Mouse (Mus musculus): ENCODE results near the gene Anapc15-ps. TPM values are rescaled to one million over a fixed set of nuclear protein-coding genes. Genes with fewer than 3 reads are reported as not detected.

Gene Anapc15-ps
- polyA plus RNA-seq, 1 experiment from 2014 or later, result not detected

- DNase-seq (ENCODE audit: low spot score) (no peak), ATAC-seq (ENCODE audit: insufficient read depth, low FRiP score, low TSS enrichment) (no peak)
- Histone ChIP-seq H3K9ac (ENCODE audit: low read length) (no peak overlapping the region), H3K4me2 (ENCODE audit: low read depth) (no peak overlapping the region), H3K9me3 (ENCODE audit: control insufficient read depth, low read length) (no peaks in the 10 kb centered on the region), H3K4me3 (ENCODE audit: low read depth, low read length) (no peak overlapping the region), H3K27ac (ENCODE audit: low read depth, low read length) (no peak overlapping the region), H3K4me1 (ENCODE audit: control insufficient read depth, insufficient read depth, low read length) (no peaks in the 10 kb centered on the region), H3K27me3 (ENCODE audit: control insufficient read depth, insufficient read depth, low read length) (no peaks in the 10 kb centered on the region), H3K36me3 (ENCODE audit: control insufficient read depth, insufficient read depth, low read length) (no peaks in the 10 kb centered on the region)
- WGBS, result 89% methylated on average over 10 of the region's 10 CpGs
Observed at GRCm38 (mm10) chr10:95656236-95657225, 16.7 kb downstream of the Anapc15-ps start.

- DNase-seq (ENCODE audit: low spot score), result no peak
- H3K4me3 ChIP-seq (ENCODE audit: low read depth, low read length), result no peak overlapping the region
- H3K9me3 ChIP-seq (ENCODE audit: control insufficient read depth, low read length), result no peaks in the 10 kb centered on the region
- H3K27ac ChIP-seq (ENCODE audit: low read depth, low read length), result no peak overlapping the region
- WGBS, result 90% methylated on average over 5 of the region's 5 CpGs
- H3K36me3 ChIP-seq (ENCODE audit: control insufficient read depth, insufficient read depth, low read length), result no peaks in the 10 kb centered on the region
- no peaks in the 10 kb centered on the region for H3K27me3 ChIP-seq (ENCODE audit: control insufficient read depth, insufficient read depth, low read length)
- ATAC-seq (ENCODE audit: insufficient read depth, low FRiP score, low TSS enrichment), result no peak
- H3K9ac ChIP-seq (ENCODE audit: low read length), result no peak overlapping the region
- no peaks in the 10 kb centered on the region for H3K4me1 ChIP-seq (ENCODE audit: control insufficient read depth, insufficient read depth, low read length)
- H3K4me2 ChIP-seq (ENCODE audit: low read depth), result no peak overlapping the region
Observed at GRCm38 (mm10) chr10:95652131-95652530, 21.1 kb downstream of the Anapc15-ps start.

- no peak overlapping the region for H3K4me2 ChIP-seq (ENCODE audit: low read depth)
- H3K27ac ChIP-seq (ENCODE audit: low read depth, low read length), result no peak overlapping the region
- WGBS, result 93% methylated on average over 11 of the region's 11 CpGs
- no peaks in the 10 kb centered on the region for H3K36me3 ChIP-seq (ENCODE audit: control insufficient read depth, insufficient read depth, low read length)
- no peak overlapping the region for H3K9ac ChIP-seq (ENCODE audit: low read length)
- ATAC-seq (ENCODE audit: insufficient read depth, low FRiP score, low TSS enrichment) (no peak), DNase-seq (ENCODE audit: low spot score) (no peak)
- no peak overlapping the region for H3K4me3 ChIP-seq (ENCODE audit: low read depth, low read length)
- H3K27me3 ChIP-seq (ENCODE audit: control insufficient read depth, insufficient read depth, low read length), result no peaks in the 10 kb centered on the region
- H3K4me1 ChIP-seq (ENCODE audit: control insufficient read depth, insufficient read depth, low read length), result no peaks in the 10 kb centered on the region
- H3K9me3 ChIP-seq (ENCODE audit: control insufficient read depth, low read length), result no peaks in the 10 kb centered on the region
Observed at GRCm38 (mm10) chr10:95648326-95648888, 24.8 kb downstream of the Anapc15-ps start.

DNA sequence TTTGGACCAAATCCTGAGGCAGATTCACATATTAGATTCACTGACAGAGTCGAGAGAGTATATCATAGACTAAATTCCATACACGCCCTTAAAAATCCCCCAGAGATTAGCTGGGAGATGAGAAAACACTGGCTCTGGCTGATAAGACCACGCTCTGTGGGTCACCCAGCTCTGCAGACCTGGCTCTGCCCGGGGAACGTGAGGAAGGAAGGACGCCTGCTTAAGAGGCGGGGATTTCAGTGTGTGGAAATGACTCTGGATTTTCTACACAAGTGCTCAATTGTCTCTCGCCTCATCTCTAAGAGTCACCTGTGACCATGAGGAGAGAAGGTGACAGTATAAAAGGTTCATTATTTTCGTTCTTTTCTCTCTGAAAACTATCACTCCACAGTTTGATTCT is 26.1 kb downstream of the Anapc15-ps start:
- 83% methylated on average over 9 of the region's 9 CpGs for WGBS
- Histone ChIP-seq H3K4me1 (ENCODE audit: control insufficient read depth, insufficient read depth, low read length) (no peaks in the 10 kb centered on the region), H3K9me3 (ENCODE audit: control insufficient read depth, low read length) (no peaks in the 10 kb centered on the region), H3K36me3 (ENCODE audit: control insufficient read depth, insufficient read depth, low read length) (no peaks in the 10 kb centered on the region), H3K27me3 (ENCODE audit: control insufficient read depth, insufficient read depth, low read length) (no peaks in the 10 kb centered on the region), H3K4me2 (ENCODE audit: low read depth) (no peak overlapping the region), H3K9ac (ENCODE audit: low read length) (no peak overlapping the region), H3K27ac (ENCODE audit: low read depth, low read length) (no peak overlapping the region), H3K4me3 (ENCODE audit: low read depth, low read length) (no peak overlapping the region)
- DNase-seq (ENCODE audit: low spot score), result no peak
- ATAC-seq (ENCODE audit: insufficient read depth, low FRiP score, low TSS enrichment), result no peak

DNA sequence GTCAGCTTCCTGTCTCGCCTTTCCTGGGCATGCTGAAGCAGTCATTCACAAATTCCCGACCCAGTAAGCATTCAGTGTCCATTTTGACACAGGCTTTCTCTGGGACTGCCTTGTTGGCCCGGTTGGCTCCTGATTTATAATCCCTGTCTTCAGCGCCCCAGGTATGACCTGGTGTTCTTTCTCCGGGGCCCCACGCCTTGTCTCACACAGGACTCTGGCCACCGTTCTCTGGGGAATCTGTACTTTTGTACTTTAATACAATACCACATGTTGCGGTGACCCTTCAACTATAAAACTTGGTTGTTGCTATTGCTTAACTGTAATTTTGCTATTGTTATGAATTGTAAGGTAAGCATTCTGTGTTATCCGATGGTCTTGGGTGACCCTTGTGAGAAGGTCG is 26.7 kb downstream of the Anapc15-ps start:
- H3K4me1 ChIP-seq (ENCODE audit: control insufficient read depth, insufficient read depth, low read length), result no peaks in the 10 kb centered on the region
- H3K4me3 ChIP-seq (ENCODE audit: low read depth, low read length), result no peak overlapping the region
- 89% methylated on average over 10 of the region's 10 CpGs for WGBS
- no peak overlapping the region for H3K4me2 ChIP-seq (ENCODE audit: low read depth)
- DNase-seq (ENCODE audit: low spot score) (no peak), ATAC-seq (ENCODE audit: insufficient read depth, low FRiP score, low TSS enrichment) (no peak)
- H3K27me3 ChIP-seq (ENCODE audit: control insufficient read depth, insufficient read depth, low read length), result no peaks in the 10 kb centered on the region
- no peaks in the 10 kb centered on the region for H3K36me3 ChIP-seq (ENCODE audit: control insufficient read depth, insufficient read depth, low read length)
- H3K9ac ChIP-seq (ENCODE audit: low read length), result no peak overlapping the region
- no peak overlapping the region for H3K27ac ChIP-seq (ENCODE audit: low read depth, low read length)
- no peaks in the 10 kb centered on the region for H3K9me3 ChIP-seq (ENCODE audit: control insufficient read depth, low read length)

- no peak for ATAC-seq (ENCODE audit: insufficient read depth, low FRiP score, low TSS enrichment)
- H3K4me2 ChIP-seq (ENCODE audit: low read depth), result no peak overlapping the region
Observed at GRCm38 (mm10) chr10:95643696-95644360, 29.4 kb downstream of the Anapc15-ps start.

GRCm38 (mm10) chr10:95643042-95643441 is 30.2 kb downstream of the Anapc15-ps start:
- ATAC-seq (ENCODE audit: insufficient read depth, low FRiP score, low TSS enrichment), result no peak
- no peak overlapping the region for H3K27ac ChIP-seq (ENCODE audit: low read depth, low read length)
- no peak overlapping the region for H3K4me3 ChIP-seq (ENCODE audit: low read depth, low read length)
- H3K4me2 ChIP-seq (ENCODE audit: low read depth), result no peak overlapping the region
- DNase-seq (ENCODE audit: low spot score), result no peak
- H3K36me3 ChIP-seq (ENCODE audit: control insufficient read depth, insufficient read depth, low read length), result no peaks in the 10 kb centered on the region
- H3K9ac ChIP-seq (ENCODE audit: low read length), result no peak overlapping the region
- 76% methylated on average over 5 of the region's 5 CpGs for WGBS
- H3K27me3 ChIP-seq (ENCODE audit: control insufficient read depth, insufficient read depth, low read length), result no peaks in the 10 kb centered on the region
- no peaks in the 10 kb centered on the region for H3K9me3 ChIP-seq (ENCODE audit: control insufficient read depth, low read length)
- H3K4me1 ChIP-seq (ENCODE audit: control insufficient read depth, insufficient read depth, low read length), result no peaks in the 10 kb centered on the region

More at GRCm38 (mm10) chr10:95643696-95644360, 29.4 kb downstream of the Anapc15-ps start:
- no peak overlapping the region for H3K27ac ChIP-seq (ENCODE audit: low read depth, low read length)
- DNase-seq (ENCODE audit: low spot score), result no peak
- 90% methylated on average over 6 of the region's 6 CpGs for WGBS
- H3K36me3 ChIP-seq (ENCODE audit: control insufficient read depth, insufficient read depth, low read length), result no peaks in the 10 kb centered on the region
- H3K27me3 ChIP-seq (ENCODE audit: control insufficient read depth, insufficient read depth, low read length), result no peaks in the 10 kb centered on the region
- no peak overlapping the region for H3K4me3 ChIP-seq (ENCODE audit: low read depth, low read length)
- no peaks in the 10 kb centered on the region for H3K9me3 ChIP-seq (ENCODE audit: control insufficient read depth, low read length)
- no peaks in the 10 kb centered on the region for H3K4me1 ChIP-seq (ENCODE audit: control insufficient read depth, insufficient read depth, low read length)
- H3K9ac ChIP-seq (ENCODE audit: low read length), result no peak overlapping the region

DNA sequence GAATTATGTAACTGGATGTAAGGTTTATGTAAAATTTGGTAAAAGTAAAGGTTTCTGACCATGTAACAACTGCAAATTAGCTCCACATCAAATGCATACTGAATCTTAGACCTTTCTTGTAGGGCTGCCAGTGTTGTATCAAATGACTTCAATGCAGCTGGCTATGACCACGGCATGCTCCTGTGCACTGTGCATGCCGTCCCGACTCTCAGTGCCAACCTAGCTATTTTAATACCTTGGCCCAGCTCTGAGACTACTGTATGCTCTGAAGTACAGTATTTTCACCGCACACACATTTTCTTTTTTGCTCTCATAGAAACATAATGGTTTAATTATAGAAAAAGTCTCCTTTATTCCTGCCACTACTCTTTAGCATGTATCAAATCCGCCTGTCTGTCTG is 31.9 kb downstream of the Anapc15-ps start:
- Histone ChIP-seq H3K4me2 (ENCODE audit: low read depth) (no peak overlapping the region), H3K9ac (ENCODE audit: low read length) (no peak overlapping the region), H3K4me1 (ENCODE audit: control insufficient read depth, insufficient read depth, low read length) (no peaks in the 10 kb centered on the region), H3K9me3 (ENCODE audit: control insufficient read depth, low read length) (no peaks in the 10 kb centered on the region), H3K27ac (ENCODE audit: low read depth, low read length) (no peak overlapping the region), H3K4me3 (ENCODE audit: low read depth, low read length) (no peak overlapping the region), H3K36me3 (ENCODE audit: control insufficient read depth, insufficient read depth, low read length) (no peaks in the 10 kb centered on the region), H3K27me3 (ENCODE audit: control insufficient read depth, insufficient read depth, low read length) (no peaks in the 10 kb centered on the region)
- ATAC-seq (ENCODE audit: insufficient read depth, low FRiP score, low TSS enrichment) (no peak), DNase-seq (ENCODE audit: low spot score) (no peak)
- 93% methylated on average over 5 of the region's 5 CpGs for WGBS
